Mouse (Mus musculus): ENCODE measurements around the gene Mapk10. TPM values are rescaled to one million over a fixed set of nuclear protein-coding genes. Genes with fewer than 3 reads are reported as not detected.

The Mapk10 gene
- polyA plus RNA-seq, 1 experiment from 2014 or later = 0.03 TPM

GRCm38 (mm10) chr5:103037752-103038151 is 173.4 kb downstream of the Mapk10 start:
- WGBS (ENCODE audit: insufficient replicate concordance) = 60% methylated on average over 3 of the region's 3 CpGs
- Histone ChIP-seq H3K4me3 (replicated peaks) (no peak overlapping the region), H3K9ac (no peak overlapping the region), H3K27ac (replicated peaks) (no peak overlapping the region), H3K4me2 (no peak overlapping the region), H3K27me3 (no peaks in the 10 kb centered on the region), H3K36me3 (replicated peaks) (no peaks in the 10 kb centered on the region), H3K9me3 (replicated peaks) (no peaks in the 10 kb centered on the region; the same call in 1 of the 2 replicates), H3K4me1 (replicated peaks) (no peaks in the 10 kb centered on the region)
- no peak for ATAC-seq (ENCODE audit: insufficient read depth)

DNA sequence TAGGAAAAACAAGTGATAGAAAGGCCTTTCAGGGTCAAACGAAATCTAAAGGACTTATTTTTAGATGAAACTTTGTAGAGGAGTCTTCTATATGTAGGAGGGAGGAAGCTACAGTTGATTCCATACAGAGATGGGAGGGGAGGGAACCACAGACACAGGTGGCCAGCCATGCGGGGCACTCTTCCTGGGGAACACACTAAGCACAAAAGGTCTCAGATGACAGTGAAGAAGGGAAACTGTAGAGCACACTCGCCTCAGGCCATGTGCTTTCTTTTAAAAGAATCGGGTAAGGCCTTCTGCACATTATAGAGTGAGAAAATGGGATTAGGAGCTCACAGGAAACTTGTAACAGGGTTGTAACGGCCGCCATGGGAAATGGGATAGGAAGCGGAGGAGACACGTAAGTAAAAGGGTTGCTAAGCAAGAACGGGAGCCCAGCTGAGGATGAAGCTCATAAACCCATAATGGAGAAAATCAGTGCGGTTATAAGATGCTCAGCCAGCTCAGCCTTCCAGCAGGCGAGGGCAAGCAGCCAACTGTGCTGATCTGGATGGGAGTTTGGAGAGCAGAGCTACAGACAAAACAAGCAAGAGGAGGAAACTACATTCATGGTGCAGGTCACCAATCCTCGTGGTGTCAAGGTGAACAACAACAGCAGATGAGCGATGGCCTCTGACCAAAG is 182.1 kb downstream of the Mapk10 start:
- H3K4me2 ChIP-seq = no peak overlapping the region
- H3K27me3 ChIP-seq = no peaks in the 10 kb centered on the region
- WGBS (ENCODE audit: insufficient replicate concordance) = 51% methylated on average over 13 of the region's 13 CpGs
- no peak overlapping the region for H3K9ac ChIP-seq
- no peak overlapping the region for H3K4me3 ChIP-seq (replicated peaks)
- no peaks in the 10 kb centered on the region for H3K4me1 ChIP-seq (replicated peaks)
- H3K9me3 ChIP-seq (replicated peaks) = no peaks in the 10 kb centered on the region
- H3K36me3 ChIP-seq (replicated peaks) = no peaks in the 10 kb centered on the region
- H3K27ac ChIP-seq (replicated peaks) = no peak overlapping the region
- ATAC-seq (ENCODE audit: insufficient read depth) = no peak

- no peak overlapping the region for H3K9ac ChIP-seq
- H3K36me3 ChIP-seq (replicated peaks) = no peaks in the 10 kb centered on the region
- no peak overlapping the region for H3K4me3 ChIP-seq (replicated peaks)
- H3K27ac ChIP-seq (replicated peaks) = no peak overlapping the region
- no peaks in the 10 kb centered on the region for H3K9me3 ChIP-seq (replicated peaks)
- no peaks in the 10 kb centered on the region for H3K4me1 ChIP-seq (replicated peaks)
- WGBS (ENCODE audit: insufficient replicate concordance) = 54% methylated on average over 7 of the region's 7 CpGs
- ATAC-seq (ENCODE audit: insufficient read depth) = no peak
- no peaks in the 10 kb centered on the region for H3K27me3 ChIP-seq
- H3K4me2 ChIP-seq = no peak overlapping the region
Measured at GRCm38 (mm10) chr5:103022504-103023172, 188.5 kb downstream of the Mapk10 start.

- Histone ChIP-seq H3K9ac (no peak overlapping the region), H3K27ac (replicated peaks) (no peak overlapping the region), H3K36me3 (replicated peaks) (no peaks in the 10 kb centered on the region), H3K4me2 (no peak overlapping the region), H3K4me3 (replicated peaks) (no peak overlapping the region), H3K9me3 (replicated peaks) (no peaks in the 10 kb centered on the region), H3K4me1 (replicated peaks) (no peaks in the 10 kb centered on the region), H3K27me3 (no peaks in the 10 kb centered on the region)
- no peak for ATAC-seq (ENCODE audit: insufficient read depth)
- 60% methylated on average over 8 of the region's 8 CpGs for WGBS (ENCODE audit: insufficient replicate concordance)
Measured at GRCm38 (mm10) chr5:103021479-103021878, 189.7 kb downstream of the Mapk10 start.

DNA sequence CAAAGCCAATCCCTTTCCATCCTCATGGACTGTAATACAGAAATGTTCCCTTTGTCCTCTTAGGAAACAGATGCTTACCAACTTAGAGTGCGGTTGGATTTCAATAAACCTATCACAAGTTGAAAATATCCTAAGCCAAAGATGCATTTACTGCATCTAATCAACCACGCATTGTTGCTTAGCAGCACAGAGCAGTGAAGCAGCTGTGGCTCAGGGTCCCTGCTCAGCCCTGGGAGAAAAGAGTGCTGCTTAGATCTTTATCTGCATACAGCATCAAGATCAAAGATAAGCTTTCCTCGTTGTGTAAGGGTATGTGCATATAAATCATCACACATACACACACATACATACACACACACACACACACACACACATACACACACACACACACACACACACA is 190.2 kb downstream of the Mapk10 start:
- Histone ChIP-seq H3K4me1 (replicated peaks) (no peaks in the 10 kb centered on the region), H3K4me2 (no peak overlapping the region), H3K9me3 (replicated peaks) (no peaks in the 10 kb centered on the region), H3K36me3 (replicated peaks) (no peaks in the 10 kb centered on the region), H3K9ac (no peak overlapping the region), H3K27ac (replicated peaks) (no peak overlapping the region), H3K27me3 (no peaks in the 10 kb centered on the region), H3K4me3 (replicated peaks) (no peak overlapping the region)
- no peak for ATAC-seq (ENCODE audit: insufficient read depth)
- 50% methylated on average over 3 of the region's 3 CpGs for WGBS (ENCODE audit: insufficient replicate concordance)

DNA sequence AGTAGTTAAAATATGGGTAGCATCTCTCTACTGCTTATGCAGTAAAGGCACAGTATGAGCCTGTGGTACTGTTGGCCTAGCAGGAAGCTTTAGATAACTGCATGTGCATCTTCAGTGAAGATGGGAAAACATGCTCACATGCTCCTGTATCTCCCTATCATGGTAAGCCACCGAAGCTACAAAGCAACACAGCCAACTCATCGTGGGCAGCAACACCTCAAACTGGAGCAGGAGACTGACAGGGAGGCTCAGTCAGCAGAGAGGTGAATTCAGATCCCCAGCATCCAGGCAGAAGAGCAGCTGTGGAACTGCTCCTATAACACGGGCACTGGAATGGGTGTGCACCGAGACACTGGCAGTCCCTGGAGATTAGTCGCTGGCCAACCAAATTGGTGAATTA is 191.0 kb downstream of the Mapk10 start:
- H3K4me3 ChIP-seq (replicated peaks) = no peak overlapping the region
- WGBS (ENCODE audit: insufficient replicate concordance) = 73% methylated on average over 5 of the region's 5 CpGs
- no peaks in the 10 kb centered on the region for H3K4me1 ChIP-seq (replicated peaks)
- no peak for ATAC-seq (ENCODE audit: insufficient read depth)
- H3K36me3 ChIP-seq (replicated peaks) = no peaks in the 10 kb centered on the region
- no peak overlapping the region for H3K27ac ChIP-seq (replicated peaks)
- H3K27me3 ChIP-seq = no peaks in the 10 kb centered on the region
- H3K9ac ChIP-seq = no peak overlapping the region
- no peak overlapping the region for H3K4me2 ChIP-seq
- H3K9me3 ChIP-seq (replicated peaks) = no peaks in the 10 kb centered on the region

DNA sequence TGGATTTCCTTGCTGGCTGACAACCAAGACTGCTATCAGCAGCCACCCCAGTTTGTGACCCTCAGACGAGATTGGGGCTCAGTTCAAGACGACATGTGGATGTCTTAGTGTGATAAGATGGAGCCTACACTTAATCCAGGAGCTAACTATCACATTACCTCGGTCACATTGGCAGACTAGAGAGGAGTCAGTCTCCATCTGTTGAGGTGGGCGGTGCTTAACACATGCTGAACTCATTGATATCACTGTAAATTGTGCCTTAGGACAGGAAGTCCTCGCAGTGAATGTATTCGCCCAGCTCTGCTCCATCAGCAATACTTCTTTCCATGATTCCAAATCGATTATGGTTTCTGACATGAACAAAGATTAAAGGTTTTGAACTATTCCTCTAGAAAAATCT is 193.5 kb downstream of the Mapk10 start:
- Histone ChIP-seq H3K4me3 (replicated peaks) (no peak overlapping the region), H3K27ac (replicated peaks) (no peak overlapping the region), H3K9me3 (replicated peaks) (no peaks in the 10 kb centered on the region), H3K4me1 (replicated peaks) (no peaks in the 10 kb centered on the region), H3K4me2 (no peak overlapping the region), H3K27me3 (no peaks in the 10 kb centered on the region), H3K36me3 (replicated peaks) (no peaks in the 10 kb centered on the region), H3K9ac (no peak overlapping the region)
- ATAC-seq (ENCODE audit: insufficient read depth) = no peak
- WGBS (ENCODE audit: insufficient replicate concordance) = 47% methylated on average over 7 of the region's 7 CpGs

GRCm38 (mm10) chr5:103014309-103014708 is 196.8 kb downstream of the Mapk10 start:
- no peaks in the 10 kb centered on the region for H3K9me3 ChIP-seq (replicated peaks)
- no peak for ATAC-seq (ENCODE audit: insufficient read depth)
- H3K27ac ChIP-seq (replicated peaks) = no peak overlapping the region
- no peak overlapping the region for H3K4me3 ChIP-seq (replicated peaks)
- H3K4me1 ChIP-seq (replicated peaks) = no peaks in the 10 kb centered on the region
- 84% methylated on average over 4 of the region's 4 CpGs for WGBS (ENCODE audit: insufficient replicate concordance)
- no peaks in the 10 kb centered on the region for H3K36me3 ChIP-seq (replicated peaks)
- no peaks in the 10 kb centered on the region for H3K27me3 ChIP-seq
- no peak overlapping the region for H3K4me2 ChIP-seq
- H3K9ac ChIP-seq = no peak overlapping the region

DNA sequence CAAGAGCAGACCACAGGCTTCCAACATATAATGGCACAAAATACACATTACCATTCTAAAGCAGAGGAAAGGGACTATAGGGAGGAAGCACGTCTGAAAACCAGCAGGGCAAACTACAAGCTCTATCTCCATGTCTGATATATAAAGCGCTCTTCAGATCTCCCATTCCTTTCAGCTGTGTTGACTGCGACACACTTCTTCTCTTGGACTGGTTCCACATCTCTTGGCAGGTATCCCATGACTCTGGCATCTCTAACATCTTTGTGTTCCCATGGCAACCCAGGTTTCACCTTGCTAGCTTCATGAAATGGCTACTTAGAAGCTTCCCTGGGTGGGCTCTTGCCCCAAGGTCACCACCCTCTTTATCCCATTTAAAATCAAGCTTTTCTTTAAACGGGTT is 202.2 kb downstream of the Mapk10 start:
- WGBS (ENCODE audit: insufficient replicate concordance) = 66% methylated on average over 4 of the region's 4 CpGs

DNA sequence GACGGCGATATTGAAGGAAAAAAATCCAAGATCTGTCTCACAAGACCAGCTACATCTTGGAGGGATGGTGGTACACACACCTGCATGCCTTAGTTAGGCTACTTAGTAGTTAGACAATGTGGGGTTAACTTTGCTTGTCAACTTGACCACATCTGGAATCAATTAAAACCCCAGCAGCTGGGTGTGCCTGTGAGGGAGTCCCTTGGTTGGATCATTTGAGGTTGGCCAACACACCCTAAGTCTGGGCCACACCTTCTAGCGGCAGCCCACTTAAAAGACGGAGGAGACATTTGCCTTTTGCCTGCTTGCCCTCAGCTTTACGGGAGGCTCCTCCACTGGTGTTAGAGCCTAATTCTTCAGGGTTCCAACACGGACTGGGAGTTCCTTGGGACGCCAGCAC is 209.0 kb downstream of the Mapk10 start:
- Histone ChIP-seq H3K9me3 (replicated peaks) (no peaks in the 10 kb centered on the region), H3K4me2 (no peak overlapping the region), H3K36me3 (replicated peaks) (no peaks in the 10 kb centered on the region), H3K9ac (no peak overlapping the region), H3K4me3 (replicated peaks) (no peak overlapping the region), H3K27me3 (no peaks in the 10 kb centered on the region), H3K4me1 (replicated peaks) (no peaks in the 10 kb centered on the region), H3K27ac (replicated peaks) (no peak overlapping the region)
- ATAC-seq (ENCODE audit: insufficient read depth) = no peak
- 55% methylated on average over 7 of the region's 7 CpGs for WGBS (ENCODE audit: insufficient replicate concordance)

More for the DNA sequence above, 202.2 kb downstream of the Mapk10 start:
- Histone ChIP-seq H3K4me2 (no peak overlapping the region), H3K9me3 (replicated peaks) (no peaks in the 10 kb centered on the region), H3K9ac (no peak overlapping the region), H3K4me1 (replicated peaks) (no peaks in the 10 kb centered on the region), H3K27me3 (no peaks in the 10 kb centered on the region), H3K36me3 (replicated peaks) (no peaks in the 10 kb centered on the region), H3K4me3 (replicated peaks) (no peak overlapping the region), H3K27ac (replicated peaks) (no peak overlapping the region)
- no peak for ATAC-seq (ENCODE audit: insufficient read depth)

DNA sequence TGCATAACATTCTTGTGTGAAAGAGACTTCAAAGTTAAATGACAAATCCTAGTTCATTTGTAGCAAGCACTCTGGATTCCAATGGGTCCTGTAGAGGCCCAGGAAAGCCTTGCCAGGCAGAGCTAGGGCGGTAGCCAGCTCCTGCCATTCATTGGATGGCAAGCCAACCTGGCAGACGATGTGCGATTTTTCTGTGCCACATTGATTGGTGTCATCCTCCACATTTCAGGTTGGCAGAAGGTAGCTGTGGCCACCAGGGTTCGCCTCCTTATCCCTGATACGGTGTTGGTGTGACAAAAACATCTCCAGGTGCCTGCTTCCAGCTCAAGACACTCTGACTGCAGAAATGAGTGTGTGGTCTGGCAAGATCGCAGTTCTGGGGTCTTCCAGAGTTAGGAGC is 210.6 kb downstream of the Mapk10 start:
- WGBS (ENCODE audit: insufficient replicate concordance) = 66% methylated on average over 6 of the region's 6 CpGs

DNA sequence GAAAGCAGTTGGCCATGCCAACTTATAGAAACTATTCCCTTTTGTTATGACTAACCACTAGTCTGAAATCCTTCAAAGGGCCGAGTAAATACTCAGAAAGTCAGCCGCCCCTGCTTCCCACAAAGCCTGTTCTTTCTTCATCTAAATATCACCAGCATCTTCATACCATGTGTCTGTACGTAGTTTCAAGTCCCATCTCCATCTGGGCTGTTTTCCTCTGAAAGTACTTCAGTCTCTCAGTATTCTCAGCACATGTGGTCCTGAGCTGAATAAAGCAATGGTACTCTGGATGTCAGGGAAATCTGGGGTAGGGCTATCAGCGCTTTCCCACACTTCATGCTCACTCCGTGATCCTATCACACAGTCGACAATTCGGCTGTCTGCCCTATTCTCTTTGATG is 212.6 kb downstream of the Mapk10 start:
- ATAC-seq (ENCODE audit: insufficient read depth) = no peak
- Histone ChIP-seq H3K9ac (no peak overlapping the region), H3K36me3 (replicated peaks) (no peaks in the 10 kb centered on the region), H3K4me1 (replicated peaks) (no peaks in the 10 kb centered on the region), H3K27me3 (no peaks in the 10 kb centered on the region), H3K4me2 (no peak overlapping the region), H3K27ac (replicated peaks) (no peak overlapping the region), H3K9me3 (replicated peaks) (no peaks in the 10 kb centered on the region), H3K4me3 (replicated peaks) (no peak overlapping the region)
- WGBS (ENCODE audit: insufficient replicate concordance) = 72% methylated on average over 7 of the region's 7 CpGs

More for the DNA sequence above, 210.6 kb downstream of the Mapk10 start:
- Histone ChIP-seq H3K9me3 (replicated peaks) (no peaks in the 10 kb centered on the region), H3K4me3 (replicated peaks) (no peak overlapping the region), H3K27me3 (no peaks in the 10 kb centered on the region), H3K4me2 (no peak overlapping the region), H3K9ac (no peak overlapping the region), H3K4me1 (replicated peaks) (no peaks in the 10 kb centered on the region), H3K27ac (replicated peaks) (no peak overlapping the region), H3K36me3 (replicated peaks) (no peaks in the 10 kb centered on the region)
- no peak for ATAC-seq (ENCODE audit: insufficient read depth)
